Comparison of ENCODE assay signal across 12 mouse cellular contexts in the genomic region with DNA sequence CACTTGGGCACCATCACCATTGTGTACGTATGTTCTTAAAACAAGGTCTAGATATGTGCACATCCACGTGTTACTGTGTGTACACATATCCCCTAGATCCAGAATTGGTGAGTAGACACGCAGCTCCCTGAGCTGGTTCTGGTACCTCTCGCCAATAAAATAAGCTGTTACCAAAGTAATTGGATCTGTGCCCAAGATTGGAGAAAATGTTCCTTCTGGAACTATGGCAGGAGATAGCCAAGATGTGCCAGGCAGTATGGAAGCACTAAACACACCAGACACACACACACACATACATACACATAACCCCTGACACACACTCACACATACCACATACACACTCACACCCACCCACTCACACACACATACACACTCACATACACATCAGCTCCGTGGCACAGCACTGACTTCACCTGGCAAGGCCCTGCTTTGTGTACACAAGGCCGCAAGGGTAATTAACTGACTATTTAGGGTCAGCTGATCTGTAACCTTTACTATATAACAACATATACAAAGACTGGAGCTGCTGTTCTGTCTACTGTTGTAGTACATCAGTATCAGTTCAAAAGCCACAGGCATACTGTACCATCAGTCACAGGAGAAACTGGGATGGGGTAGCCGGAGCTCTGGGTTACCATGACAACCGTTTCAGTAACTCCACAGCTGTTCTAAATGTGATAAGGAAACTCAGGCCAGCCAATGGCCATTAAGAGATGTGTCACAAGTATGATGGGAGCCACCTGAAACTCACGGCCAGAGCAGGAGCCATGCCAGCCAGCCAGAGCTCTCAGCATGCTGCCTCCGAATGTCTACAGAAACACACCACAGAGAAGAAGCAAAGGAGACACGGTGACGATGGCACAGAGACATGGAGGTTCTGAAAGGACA. TPM values are rescaled to one million over a fixed set of nuclear protein-coding genes. Genes with fewer than 3 reads are reported as not detected.
DNase-seq lines count a peak whose midpoint lies in the region; ATAC-seq and TF ChIP-seq lines count a peak whose summit lies in the region.
"Had no signal": no experiment of that assay in that cellular context is flagged by ENCODE, and none has a peak within 500 bp of the region (broad histone marks: within the 10 kb centered on the region; RNA-seq: fewer than 3 reads in every experiment).

No protein-coding gene starts in this region.

- H3K4me1 ChIP-seq in lung, embryonic 14.5 days (ENCODE audit: insufficient read depth) = 0 out of 2 replicates have a peak, but pooled peaks cover 6% of the 10 kb centered on the region
- no peaks in the 10 kb centered on the region for H3K4me1 ChIP-seq in lung, postnatal 0 days (ENCODE audit: insufficient read depth, low read depth, low read length)
- H3K4me1 ChIP-seq in hindbrain, postnatal 0 days (ENCODE audit: insufficient read depth, low read length) = peaks cover 16% of the 10 kb centered on the region

- no peaks in the 10 kb centered on the region for H3K27me3 ChIP-seq in lung, embryonic 14.5 days (ENCODE audit: insufficient read depth, low read length)
- no peaks in the 10 kb centered on the region for H3K27me3 ChIP-seq in lung, postnatal 0 days (replicated peaks; ENCODE audit: insufficient read depth, low read length)
- no peaks in the 10 kb centered on the region for H3K27me3 ChIP-seq in hindbrain, postnatal 0 days (ENCODE audit: insufficient read depth, low read length)
- H3K27me3 ChIP-seq: liver, embryonic 15.5 days; Patski had no signal

- H3K4me2 ChIP-seq in lung, embryonic 14.5 days = no peak overlapping the region
- no peak overlapping the region for H3K4me2 ChIP-seq in lung, postnatal 0 days (replicated peaks; ENCODE audit: low read depth, low read length)
- H3K4me2 ChIP-seq in hindbrain, postnatal 0 days (ENCODE audit: low read depth, low read length) = no peak overlapping the region
- H3K4me2 ChIP-seq: liver, embryonic 15.5 days had no signal

- peak; percentile 56 to 57 for DNase-seq in cerebellum, adult 18-20 months
- no peak for DNase-seq in cerebellum, adult 9-10 months
- DNase-seq in heart, postnatal 10 days = peak; percentile 33
- DNase-seq in heart, postnatal 25 days (ENCODE audit: low spot score) = no peak
- DNase-seq in lung, embryonic 14.5 days = peak; percentile 15
- DNase-seq in lung, postnatal 0 days (ENCODE audit: low spot score) = no peak
- peak; percentile 68 for DNase-seq in hindbrain, postnatal 0 days (ENCODE audit: low spot score)
- DNase-seq in layer of hippocampus, postnatal 10 days (ENCODE audit: low spot score in 2 of 2) = no peak
- DNase-seq: kidney, adult 2 months had no signal

- WGBS in lung, embryonic 14.5 days = 52% methylated on average over 12 of the region's 12 CpGs
- 54% methylated on average over 12 of the region's 12 CpGs for WGBS in lung, postnatal 0 days
- 54% methylated on average over 12 of the region's 12 CpGs for WGBS in hindbrain, postnatal 0 days

- H3K4me3 ChIP-seq in lung, embryonic 14.5 days (ENCODE audit: low read depth, low read length) = no peak overlapping the region
- H3K4me3 ChIP-seq in lung, postnatal 0 days (ENCODE audit: low read depth, low read length) = no peak overlapping the region
- H3K4me3 ChIP-seq in hindbrain, postnatal 0 days (ENCODE audit: low read length) = no peak overlapping the region
- H3K4me3 ChIP-seq: liver, embryonic 15.5 days had no signal

- no peak overlapping the region for H3K27ac ChIP-seq in lung, embryonic 14.5 days (ENCODE audit: low read depth)
- H3K27ac ChIP-seq in lung, postnatal 0 days (ENCODE audit: low read length) = no peak overlapping the region
- H3K27ac ChIP-seq in hindbrain, postnatal 0 days = no peak overlapping the region
- H3K27ac ChIP-seq: liver, embryonic 15.5 days; macrophage had no signal

- no peak overlapping the region for H3K9ac ChIP-seq in lung, embryonic 14.5 days
- H3K9ac ChIP-seq in lung, postnatal 0 days (replicated peaks; ENCODE audit: low read depth) = no peak overlapping the region
- H3K9ac ChIP-seq in hindbrain, postnatal 0 days (replicated peaks; ENCODE audit: low read length) = no peak overlapping the region
- H3K9ac ChIP-seq: liver, embryonic 15.5 days had no signal

- no peaks in the 10 kb centered on the region for H3K9me3 ChIP-seq in lung, embryonic 14.5 days (ENCODE audit: low read depth, low read length)
- H3K9me3 ChIP-seq in lung, postnatal 0 days (ENCODE audit: low read length) = no peaks in the 10 kb centered on the region
- H3K9me3 ChIP-seq in hindbrain, postnatal 0 days (ENCODE audit: low read length) = no peaks in the 10 kb centered on the region
- H3K9me3 ChIP-seq: liver, embryonic 15.5 days had no signal

- no peak for ATAC-seq in lung, embryonic 14.5 days (ENCODE audit: insufficient read depth)
- ATAC-seq in lung, postnatal 0 days = no peak
- peak; percentile 83 for ATAC-seq in hindbrain, postnatal 0 days
- ATAC-seq: Patski had no signal

- no peak for TF ChIP-seq EP300 in lung, postnatal 0 days (IDR thresholded peaks at IDR 0.05)

- no peaks in the 10 kb centered on the region for H3K36me3 ChIP-seq in lung, embryonic 14.5 days (ENCODE audit: insufficient read depth)
- H3K36me3 ChIP-seq in lung, postnatal 0 days (ENCODE audit: insufficient read depth, low read length) = no peaks in the 10 kb centered on the region
- H3K36me3 ChIP-seq in hindbrain, postnatal 0 days (ENCODE audit: insufficient read depth, low read length) = no peaks in the 10 kb centered on the region
- H3K36me3 ChIP-seq: liver, embryonic 15.5 days had no signal

- TF ChIP-seq CTCF in lung, embryonic 14.5 days (IDR thresholded peaks at IDR 0.05; ENCODE audit: low read depth) = no peak
- no peak for TF ChIP-seq CTCF in lung, postnatal 0 days (IDR thresholded peaks at IDR 0.05)
- TF ChIP-seq CTCF in hindbrain, postnatal 0 days (IDR thresholded peaks at IDR 0.05; ENCODE audit: low read depth) = no peak

- intact Hi-C loops in heart, postnatal 10 days (cut with DNase I) = no loop called here
- intact Hi-C loops in heart, postnatal 25 days (cut with DNase I) = no loop called here

RNA-seq across cellular contexts. Expression of a gene that starts 38.6 kb away (rescaled TPM):
- total RNA-seq in heart, postnatal 10 days (2021) = 1 to 10 TPM; 6.6 to 7.4 TPM
- total RNA-seq in heart, postnatal 25 days (2021) = 1 to 10 TPM; 5.6 to 6.3 TPM
- polyA plus RNA-seq in lung, embryonic 14.5 days (2014; fragmentation: Nextera tagmentation; extraction: Ambion mirVana) = 9.9 and 10.7 TPM in 2 replicates
- 14.5 and 18.0 TPM in 2 replicates for polyA plus RNA-seq in lung, postnatal 0 days (2015; fragmentation: Nextera tagmentation; extraction: Ambion mirVana)
- total RNA-seq in hindbrain, postnatal 0 days (2014; rRNA removed) = 17.4 and 17.7 TPM in 2 replicates
- 7.6 and 7.8 TPM in 2 replicates for polyA plus RNA-seq in hindbrain, postnatal 0 days (2015; fragmentation: Nextera tagmentation; extraction: Ambion mirVana)
- total RNA-seq in layer of hippocampus, postnatal 10 days (2021) = 10 to 100 TPM; 14.9 to 15.0 TPM

Comparison
In these comparisons a context has a peak if more than half of its experiments do, and no peak if none do; other contexts are left out.
1. DNase-seq: peak in cerebellum, adult 18-20 months (2 of 2), heart, postnatal 10 days (2 of 2), lung, embryonic 14.5 days (single experiment) and hindbrain, postnatal 0 days (single experiment); none in cerebellum, adult 9-10 months (single experiment), heart, postnatal 25 days (single experiment), lung, postnatal 0 days (single experiment) and layer of hippocampus, postnatal 10 days (0 of 2).